Mouse (Mus musculus) pancreas, adult 10 weeks (tissue): ENCODE measurements around the gene Prlhr. TPM values are rescaled to one million over a fixed set of nuclear protein-coding genes. Genes with fewer than 3 reads are reported as not detected.

Experiments used
- polyA plus RNA-seq: library from polyadenylated mRNA; stranded (reverse); fragments of 350-450 nt; fragmentation: Illumina TruSeq; extraction: RNeasy Lipid Tissue Mini Kit (QIAGEN cat#74804); gene quantifications from one replicate; pipeline ENCODE4 v1.2.3, GENCODE M21; 2015; ENCODE audit warnings: low read depth, low replicate concordance; ENCODE audit not compliant: insufficient read depth

The Prlhr gene
- not detected for polyA plus RNA-seq

GRCm38 (mm10) chr19:60468254-60468762 is at the start of gene Prlhr:
Gene Prlhr (minus strand): TSS chr19:60468304.

Other genes starting within 250 kb of the Prlhr start
- 4.6 TPM for gene Fam204a, start 241.6 kb downstream of the Prlhr start, polyA plus RNA-seq
- gene Cacul1, start 112.7 kb upstream of the Prlhr start, polyA plus RNA-seq, result 4.8 TPM